ENCODE assay signal across 13 mouse cellular contexts in the genomic region with DNA sequence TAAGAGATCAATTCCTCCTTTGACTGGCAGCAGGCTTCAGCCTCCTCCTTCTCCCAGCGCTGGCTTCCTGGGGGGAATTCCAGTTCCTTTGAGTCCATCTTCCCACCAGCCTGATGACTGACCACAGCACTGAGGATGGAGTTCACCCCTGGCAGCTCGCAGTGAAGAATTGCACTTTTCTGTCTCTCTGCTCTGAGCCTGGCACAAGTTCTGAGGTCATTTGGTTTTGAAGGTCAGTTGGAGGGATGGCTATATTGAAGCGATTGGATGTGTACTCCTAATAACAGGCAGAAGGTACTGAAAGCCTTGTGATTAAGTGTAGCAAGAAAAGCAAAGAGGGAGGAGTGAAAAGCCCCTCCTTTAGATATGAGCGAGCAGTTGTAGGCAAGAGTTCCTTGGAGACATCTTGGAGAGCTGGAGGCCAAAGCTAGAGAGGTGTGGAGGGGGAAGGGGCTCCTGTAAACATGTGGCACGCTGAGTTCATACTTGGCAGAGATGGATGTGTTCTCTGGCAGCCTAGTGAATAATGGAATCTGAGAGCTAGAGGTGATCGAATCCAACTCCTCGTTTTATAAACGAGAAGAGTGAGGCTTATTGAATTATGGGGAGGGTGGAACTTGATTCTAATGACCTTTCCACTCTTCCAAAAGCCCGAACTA.
A peak's percentile ranks its signal among the peaks of the same experiment; 100 is the strongest.
DNase-seq lines count a peak whose midpoint lies in the region; ATAC-seq and TF ChIP-seq lines count a peak whose summit lies in the region.
"Had no signal": no experiment of that assay in that cellular context is flagged by ENCODE, and none has a peak within 500 bp of the region (broad histone marks: within the 10 kb centered on the region; RNA-seq: fewer than 3 reads in every experiment).

No protein-coding gene starts in this region.

- no peaks in the 10 kb centered on the region for H3K27me3 ChIP-seq in embryonic facial prominence, embryonic 14.5 days (replicated peaks; ENCODE audit: control insufficient read depth, insufficient read depth, low read length)
- no peaks in the 10 kb centered on the region for H3K27me3 ChIP-seq in embryonic facial prominence, embryonic 10.5 days (replicated peaks; ENCODE audit: low read depth, poor library complexity, severe bottlenecking)
- H3K27me3 ChIP-seq in heart, embryonic 14.5 days (ENCODE audit: control insufficient read depth, insufficient read depth, low read length): no peaks in the 10 kb centered on the region
- H3K27me3 ChIP-seq in thymus, adult 2 months (ENCODE audit: control insufficient read depth, insufficient read depth, low read length): no peaks in the 10 kb centered on the region
- H3K27me3 ChIP-seq: liver, embryonic 15.5 days; midbrain, embryonic 15.5 days; neural tube, embryonic 12.5 days had no signal

- no peak overlapping the region for H3K4me2 ChIP-seq in embryonic facial prominence, embryonic 14.5 days (ENCODE audit: low read depth, low read length)
- H3K4me2 ChIP-seq in heart, embryonic 14.5 days (ENCODE audit: low read length): peak overlapping the region; percentile 34
- H3K4me2 ChIP-seq: liver, embryonic 15.5 days; midbrain, embryonic 15.5 days; neural tube, embryonic 12.5 days had no signal

- H3K4me1 ChIP-seq in embryonic facial prominence, embryonic 14.5 days (ENCODE audit: control insufficient read depth, insufficient read depth, low read length): 0 out of 2 replicates have a peak, but pooled peaks cover 7% of the 10 kb centered on the region
- H3K4me1 ChIP-seq in embryonic facial prominence, embryonic 10.5 days: no peaks in the 10 kb centered on the region
- peaks cover 7 to 15% of the 10 kb centered on the region in 2 experiments for H3K4me1 ChIP-seq in heart, embryonic 14.5 days (ENCODE audit: control insufficient read depth in 2 of 2, insufficient read depth in 2 of 2, low read length in 2 of 2)
- no peaks in the 10 kb centered on the region for H3K4me1 ChIP-seq in thymus, adult 2 months (replicated peaks; ENCODE audit: control insufficient read depth, insufficient read depth, low read length)
- H3K4me1 ChIP-seq: liver, embryonic 15.5 days; midbrain, embryonic 15.5 days; neural tube, embryonic 12.5 days had no signal

- ATAC-seq in embryonic facial prominence, embryonic 14.5 days (ENCODE audit: low read depth): peak; percentile 60; the same call in 1 of the 2 replicates
- no peak for ATAC-seq in heart, embryonic 14.5 days (ENCODE audit: insufficient number of reproducible peaks, insufficient read depth, low FRiP score, low read depth)
- ATAC-seq: midbrain, embryonic 15.5 days had no signal

- 55% methylated on average over 9 of the region's 9 CpGs for WGBS in embryonic facial prominence, embryonic 14.5 days
- WGBS in embryonic facial prominence, embryonic 10.5 days: 81% methylated on average over 9 of the region's 9 CpGs
- WGBS in heart, embryonic 14.5 days: 69% methylated on average over 9 of the region's 9 CpGs
- 89% methylated on average over 9 of the region's 9 CpGs for WGBS in thymus, adult 2 months

- H3K4me3 ChIP-seq in embryonic facial prominence, embryonic 14.5 days (ENCODE audit: low read depth, low read length): no peak overlapping the region
- no peak overlapping the region for H3K4me3 ChIP-seq in embryonic facial prominence, embryonic 10.5 days
- no peak overlapping the region for H3K4me3 ChIP-seq in heart, embryonic 14.5 days (ENCODE audit: control insufficient read depth in 1 of 2, insufficient read depth in 1 of 2, low read depth in 1 of 2, low read length in 2 of 2)
- no peak overlapping the region for H3K4me3 ChIP-seq in thymus, adult 2 months (ENCODE audit: control insufficient read depth, insufficient read depth, low read length)
- H3K4me3 ChIP-seq: liver, embryonic 15.5 days; midbrain, embryonic 15.5 days; neural tube, embryonic 12.5 days had no signal

- TF ChIP-seq POLR2A in thymus, adult 2 months (IDR thresholded peaks at IDR 0.05; ENCODE audit: control insufficient read depth, extremely low read depth, insufficient read depth, low read length, poor library complexity): no peak

- H3K9me3 ChIP-seq in embryonic facial prominence, embryonic 14.5 days (ENCODE audit: control insufficient read depth, low read length): no peaks in the 10 kb centered on the region
- H3K9me3 ChIP-seq in embryonic facial prominence, embryonic 10.5 days: no peaks in the 10 kb centered on the region
- no peaks in the 10 kb centered on the region for H3K9me3 ChIP-seq in heart, embryonic 14.5 days (ENCODE audit: control insufficient read depth, low read length)
- H3K9me3 ChIP-seq: liver, embryonic 15.5 days; midbrain, embryonic 15.5 days; neural tube, embryonic 12.5 days had no signal

- no peak overlapping the region for H3K9ac ChIP-seq in embryonic facial prominence, embryonic 14.5 days (ENCODE audit: low read depth, low read length)
- no peak overlapping the region for H3K9ac ChIP-seq in heart, embryonic 14.5 days (ENCODE audit: low read length)
- H3K9ac ChIP-seq: liver, embryonic 15.5 days; midbrain, embryonic 15.5 days; neural tube, embryonic 12.5 days had no signal

- no peaks in the 10 kb centered on the region for H3K36me3 ChIP-seq in embryonic facial prominence, embryonic 14.5 days (ENCODE audit: control insufficient read depth, insufficient read depth, low read length)
- no peaks in the 10 kb centered on the region for H3K36me3 ChIP-seq in embryonic facial prominence, embryonic 10.5 days (replicated peaks)
- no peaks in the 10 kb centered on the region for H3K36me3 ChIP-seq in heart, embryonic 14.5 days (ENCODE audit: control insufficient read depth, insufficient read depth, low read length)
- no peaks in the 10 kb centered on the region for H3K36me3 ChIP-seq in thymus, adult 2 months (ENCODE audit: control insufficient read depth, insufficient read depth, low read length)
- H3K36me3 ChIP-seq: liver, embryonic 15.5 days; midbrain, embryonic 15.5 days; neural tube, embryonic 12.5 days had no signal

- TF ChIP-seq CTCF in thymus, adult 2 months (IDR thresholded peaks at IDR 0.05; ENCODE audit: borderline replicate concordance, control insufficient read depth, extremely low read depth, insufficient read depth, low read length, poor library complexity): no peak

- no peak overlapping the region; the same call in 1 of the 2 replicates for H3K27ac ChIP-seq in embryonic facial prominence, embryonic 14.5 days (replicated peaks; ENCODE audit: low read depth, low read length)
- no peak overlapping the region for H3K27ac ChIP-seq in embryonic facial prominence, embryonic 10.5 days (replicated peaks)
- no peak overlapping the region for H3K27ac ChIP-seq in heart, embryonic 14.5 days (replicated peaks in 1 of 2; ENCODE audit: control insufficient read depth in 1 of 2, insufficient read depth in 1 of 2, low read depth in 2 of 2, low read length in 2 of 2)
- no peak overlapping the region for H3K27ac ChIP-seq in thymus, adult 2 months (ENCODE audit: control insufficient read depth, insufficient read depth, low read length)
- H3K27ac ChIP-seq: liver, embryonic 15.5 days; midbrain, embryonic 15.5 days; neural tube, embryonic 12.5 days had no signal

- peak; percentile 72 for DNase-seq in embryonic facial prominence, embryonic 14.5 days (ENCODE audit: low spot score)
- no peak for DNase-seq in embryonic facial prominence, embryonic 10.5 days (ENCODE audit: low spot score)
- DNase-seq in heart, postnatal 4 days: no peak
- peak; percentile 88 for DNase-seq in NIH3T3 (ENCODE audit: low read depth)
- peak; percentile 46 for DNase-seq in gastrocnemius, postnatal 25 days
- DNase-seq in spleen, postnatal 4 days (ENCODE audit: low spot score in 2 of 2): no peak
- DNase-seq in thymus, adult 2 months: no peak
- DNase-seq: cerebellum, adult 18-20 months; retina, postnatal 1 day had no signal

Comparison
In these comparisons a context has a peak if more than half of its experiments do, and no peak if none do; other contexts are left out.
1. DNase-seq: peak in embryonic facial prominence, embryonic 14.5 days (single experiment), NIH3T3 (single experiment) and gastrocnemius, postnatal 25 days (single experiment); none in embryonic facial prominence, embryonic 10.5 days (single experiment), heart, postnatal 4 days (single experiment), spleen, postnatal 4 days (0 of 2) and thymus, adult 2 months (single experiment).